Comparison of ENCODE assay signal across 12 mouse cellular contexts in genomic region chr5:48058612-48059011, GRCm38 (mm10).
DNase-seq lines count a peak whose midpoint lies in the region; ATAC-seq lines count a peak whose summit lies in the region.
"Had no signal": no experiment of that assay in that cellular context is flagged by ENCODE, and none has a peak within 500 bp of the region (broad histone marks: within the 10 kb centered on the region; RNA-seq: fewer than 3 reads in every experiment).

No protein-coding gene starts in this region.

- H3K4me2 ChIP-seq in forebrain, embryonic 13.5 days: peak overlapping the region; percentile 27; the same call in 1 of the 2 replicates
- H3K4me2 ChIP-seq: stomach, embryonic 15.5 days had no signal

- no peaks in the 10 kb centered on the region for H3K27me3 ChIP-seq in forebrain, embryonic 13.5 days
- H3K27me3 ChIP-seq in limb, embryonic 10.5 days (ENCODE audit: low read depth, poor library complexity, severe bottlenecking): no peaks in the 10 kb centered on the region
- H3K27me3 ChIP-seq: CH12.LX; stomach, embryonic 15.5 days had no signal

- H3K4me3 ChIP-seq in forebrain, embryonic 13.5 days: no peak overlapping the region
- no peak overlapping the region for H3K4me3 ChIP-seq in limb, embryonic 10.5 days
- H3K4me3 ChIP-seq: stomach, embryonic 15.5 days had no signal

- WGBS in forebrain, embryonic 13.5 days: 10% methylated on average over 10 of the region's 10 CpGs
- WGBS in limb, embryonic 10.5 days: 34% methylated on average over 10 of the region's 10 CpGs

- H3K4me1 ChIP-seq in forebrain, embryonic 13.5 days: peaks cover 21% of the 10 kb centered on the region
- H3K4me1 ChIP-seq in limb, embryonic 10.5 days: peaks cover 8% of the 10 kb centered on the region; the same call in 1 of the 2 replicates
- H3K4me1 ChIP-seq: stomach, embryonic 15.5 days had no signal

- no peak overlapping the region for H3K27ac ChIP-seq in forebrain, embryonic 13.5 days
- H3K27ac ChIP-seq in limb, embryonic 10.5 days: peak overlapping the region; percentile 62; the same call in 1 of the 2 replicates
- H3K27ac ChIP-seq: stomach, embryonic 15.5 days had no signal

- H3K9me3 ChIP-seq in forebrain, embryonic 13.5 days (replicated peaks): no peaks in the 10 kb centered on the region
- H3K9me3 ChIP-seq in limb, embryonic 10.5 days (replicated peaks): no peaks in the 10 kb centered on the region
- H3K9me3 ChIP-seq: stomach, embryonic 15.5 days had no signal

- H3K36me3 ChIP-seq in forebrain, embryonic 13.5 days (ENCODE audit: poor library complexity, severe bottlenecking): no peaks in the 10 kb centered on the region
- H3K36me3 ChIP-seq in limb, embryonic 10.5 days: no peaks in the 10 kb centered on the region
- H3K36me3 ChIP-seq: stomach, embryonic 15.5 days had no signal

- ATAC-seq in forebrain, embryonic 13.5 days: peak; percentile 80; the same call in 1 of the 2 replicates
- ATAC-seq in activated CD4-positive, CD25-positive, alpha-beta regulatory T cell, adult 4 months: no peak

- DNase-seq in layer of hippocampus, adult 9-11 months: peak; percentile 16
- no peak for DNase-seq in layer of hippocampus, postnatal 25 days (ENCODE audit: extremely low spot score in 1 of 2, low spot score in 1 of 2)
- DNase-seq in limb, embryonic 10.5 days (ENCODE audit: low spot score): peak; percentile 34
- DNase-seq in retina, embryonic 14.5 days (ENCODE audit: low spot score): peak; percentile 79
- no peak for DNase-seq in adrenal gland, adult 2 months
- DNase-seq in liver: no peak
- DNase-seq: cerebellum, postnatal 14 days; lung, adult 2 months had no signal

- no peak overlapping the region for H3K9ac ChIP-seq in forebrain, embryonic 13.5 days
- H3K9ac ChIP-seq: stomach, embryonic 15.5 days had no signal

Comparison
In these comparisons a context has a peak if more than half of its experiments do, and no peak if none do; other contexts are left out.
1. DNase-seq: peak in layer of hippocampus, adult 9-11 months (single experiment), limb, embryonic 10.5 days (single experiment) and retina, embryonic 14.5 days (single experiment); none in layer of hippocampus, postnatal 25 days (0 of 2), adrenal gland, adult 2 months (single experiment) and liver (single experiment).